Mouse (Mus musculus): ENCODE measurements around the gene Dnttip1. TPM values are rescaled to one million over a fixed set of nuclear protein-coding genes. Genes with fewer than 3 reads are reported as not detected.

The Dnttip1 gene
- polyA plus RNA-seq, 1 experiment from 2014 or later: 54.6 TPM

GRCm38 (mm10) chr2:164758692-164759091 is 12.9 kb downstream of the Dnttip1 start:
- H3K36me3 ChIP-seq: peaks cover 92% of the 10 kb centered on the region
- H3K9ac ChIP-seq: no peak overlapping the region
- no peak overlapping the region for H3K4me2 ChIP-seq

DNA sequence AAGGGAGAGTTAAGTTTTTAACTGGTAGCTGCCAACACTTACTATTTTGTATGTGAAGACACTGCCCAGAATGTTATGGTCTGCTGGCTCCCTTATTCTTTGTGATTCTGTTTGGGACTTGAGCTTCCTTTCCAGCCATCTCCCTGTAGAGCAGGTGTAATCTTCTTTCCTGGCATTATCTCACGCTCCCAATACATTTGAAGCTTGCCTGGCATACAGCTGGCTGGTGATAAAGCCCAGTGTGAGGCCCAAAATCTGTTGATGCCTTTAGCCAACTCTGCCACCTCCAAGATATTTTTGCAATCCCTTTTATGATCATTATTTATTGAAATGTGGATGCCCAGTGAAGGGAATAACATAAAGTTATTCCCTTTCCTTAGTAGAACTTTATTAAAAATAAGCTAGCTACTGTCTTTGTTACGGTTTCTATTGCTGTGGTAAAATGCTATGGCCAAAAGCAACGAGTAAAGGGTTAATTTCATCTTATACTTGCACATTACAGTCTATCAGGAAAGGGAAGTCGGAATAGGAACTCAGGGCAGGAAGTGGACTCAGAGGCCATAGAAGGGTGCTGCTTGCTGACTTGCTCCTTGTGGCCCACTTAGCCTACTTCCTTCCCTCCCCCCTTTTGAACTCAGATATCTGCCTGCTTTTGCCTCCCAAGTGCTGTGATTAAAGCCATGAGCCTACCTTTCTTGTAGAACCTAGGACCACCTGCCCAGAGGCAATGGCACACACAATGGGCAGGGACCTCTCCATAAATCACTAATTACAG is 14.5 kb downstream of the Dnttip1 start:
- no peaks in the 10 kb centered on the region for H3K9me3 ChIP-seq
- WGBS: 91% methylated on average over 4 of the region's 4 CpGs
- peaks cover 81% of the 10 kb centered on the region for H3K36me3 ChIP-seq
- no peak for ATAC-seq (ENCODE audit: low FRiP score, low read depth)
- H3K4me2 ChIP-seq: no peak overlapping the region
- H3K27ac ChIP-seq (replicated peaks): no peak overlapping the region
- H3K27me3 ChIP-seq: no peaks in the 10 kb centered on the region
- no peaks in the 10 kb centered on the region for H3K4me1 ChIP-seq (replicated peaks)
- no peak overlapping the region for H3K4me3 ChIP-seq
- H3K9ac ChIP-seq: no peak overlapping the region

More at GRCm38 (mm10) chr2:164758692-164759091, 12.9 kb downstream of the Dnttip1 start:
- H3K27me3 ChIP-seq: no peaks in the 10 kb centered on the region
- no peaks in the 10 kb centered on the region for H3K4me1 ChIP-seq (replicated peaks)
- ATAC-seq (ENCODE audit: low FRiP score, low read depth): no peak
- WGBS: 80% methylated on average over 1 of the region's 1 CpGs
- no peak overlapping the region for H3K27ac ChIP-seq (replicated peaks)
- H3K9me3 ChIP-seq: no peaks in the 10 kb centered on the region
- H3K4me3 ChIP-seq: no peak overlapping the region

- no peaks in the 10 kb centered on the region for H3K4me1 ChIP-seq (replicated peaks)
- no peak overlapping the region for H3K9ac ChIP-seq
- ATAC-seq (ENCODE audit: low FRiP score, low read depth): no peak
- no peak overlapping the region for H3K4me2 ChIP-seq
- no peak overlapping the region for H3K27ac ChIP-seq (replicated peaks)
- peaks cover 83% of the 10 kb centered on the region for H3K36me3 ChIP-seq
- no peaks in the 10 kb centered on the region for H3K27me3 ChIP-seq
- H3K4me3 ChIP-seq: no peak overlapping the region
- H3K9me3 ChIP-seq: no peaks in the 10 kb centered on the region
- WGBS: 90% methylated on average over 2 of the region's 2 CpGs
These were observed 15.7 kb downstream of the Dnttip1 start for GRCm38 (mm10) chr2:164761502-164761901.

DNA sequence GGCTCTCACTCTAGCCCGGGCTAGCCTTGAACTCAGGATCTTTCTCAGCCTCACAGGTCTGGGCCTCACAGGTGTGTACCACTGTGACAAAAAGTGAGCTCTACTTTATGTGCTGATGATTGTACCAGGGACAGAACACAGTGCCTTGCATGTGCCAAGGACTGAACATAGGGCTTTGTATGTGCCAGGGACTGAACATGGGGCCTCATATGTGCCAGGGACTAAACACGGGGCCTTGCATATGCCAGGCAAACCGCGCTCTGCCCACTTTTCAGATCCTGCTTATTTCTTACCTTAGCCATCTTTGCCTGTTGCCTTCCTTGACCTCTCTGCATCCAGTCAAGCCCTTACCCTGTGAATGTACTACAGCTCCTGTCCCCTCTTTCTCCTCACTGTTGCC is 16.2 kb downstream of the Dnttip1 start:
- 95% methylated on average over 4 of the region's 4 CpGs for WGBS

GRCm38 (mm10) chr2:164762593-164762992 is 16.8 kb downstream of the Dnttip1 start:
- Histone ChIP-seq H3K36me3 (peaks cover 81% of the 10 kb centered on the region), H3K27me3 (no peaks in the 10 kb centered on the region), H3K4me2 (no peak overlapping the region), H3K27ac (replicated peaks) (no peak overlapping the region), H3K9me3 (no peaks in the 10 kb centered on the region), H3K4me3 (no peak overlapping the region), H3K4me1 (replicated peaks) (no peaks in the 10 kb centered on the region), H3K9ac (no peak overlapping the region)
- no peak for ATAC-seq (ENCODE audit: low FRiP score, low read depth)
- WGBS: 90% methylated on average over 7 of the region's 7 CpGs

More for the DNA sequence above, 16.2 kb downstream of the Dnttip1 start:
- no peak for ATAC-seq (ENCODE audit: low FRiP score, low read depth)
- Histone ChIP-seq H3K27ac (replicated peaks) (no peak overlapping the region), H3K4me3 (no peak overlapping the region), H3K9ac (no peak overlapping the region), H3K4me2 (no peak overlapping the region), H3K27me3 (no peaks in the 10 kb centered on the region), H3K36me3 (peaks cover 81% of the 10 kb centered on the region), H3K4me1 (replicated peaks) (no peaks in the 10 kb centered on the region), H3K9me3 (no peaks in the 10 kb centered on the region)

DNA sequence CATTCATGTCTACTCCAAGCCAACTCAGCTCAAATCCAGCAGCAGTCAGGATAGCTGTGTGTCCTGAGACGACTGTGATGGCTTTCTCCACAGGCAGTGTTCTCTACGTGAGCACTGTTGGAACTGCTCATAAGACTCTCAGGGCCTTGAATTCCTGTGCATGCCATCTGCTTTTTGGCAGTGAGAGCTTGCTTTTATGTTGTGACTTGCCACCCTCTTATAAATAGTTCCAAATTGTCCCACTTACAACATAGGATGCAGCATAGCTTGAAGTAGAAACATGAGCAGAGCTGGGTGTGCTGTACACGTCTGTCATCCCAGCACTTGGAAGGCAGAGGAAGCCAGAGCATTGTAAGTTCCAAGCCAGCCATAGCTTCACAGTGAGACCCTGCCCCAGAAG is 20.1 kb downstream of the Dnttip1 start:
- no peak overlapping the region for H3K9ac ChIP-seq
- no peak overlapping the region for H3K27ac ChIP-seq (replicated peaks)
- H3K27me3 ChIP-seq: no peaks in the 10 kb centered on the region
- H3K4me1 ChIP-seq (replicated peaks): peaks cover 10% of the 10 kb centered on the region
- H3K9me3 ChIP-seq: no peaks in the 10 kb centered on the region
- H3K4me2 ChIP-seq: no peak overlapping the region
- peaks cover 54% of the 10 kb centered on the region for H3K36me3 ChIP-seq
- H3K4me3 ChIP-seq: no peak overlapping the region
- 75% methylated on average over 3 of the region's 3 CpGs for WGBS
- ATAC-seq (ENCODE audit: low FRiP score, low read depth): no peak

GRCm38 (mm10) chr2:164767812-164768540 is 22.2 kb downstream of the Dnttip1 start:
- Histone ChIP-seq H3K4me1 (replicated peaks) (peaks cover 10% of the 10 kb centered on the region), H3K9ac (no peak overlapping the region), H3K36me3 (peaks cover 34% of the 10 kb centered on the region), H3K27me3 (no peaks in the 10 kb centered on the region), H3K27ac (replicated peaks) (no peak overlapping the region), H3K9me3 (no peaks in the 10 kb centered on the region), H3K4me2 (no peak overlapping the region), H3K4me3 (no peak overlapping the region)
- 94% methylated on average over 15 of the region's 15 CpGs for WGBS
- ATAC-seq (ENCODE audit: low FRiP score, low read depth): no peak

DNA sequence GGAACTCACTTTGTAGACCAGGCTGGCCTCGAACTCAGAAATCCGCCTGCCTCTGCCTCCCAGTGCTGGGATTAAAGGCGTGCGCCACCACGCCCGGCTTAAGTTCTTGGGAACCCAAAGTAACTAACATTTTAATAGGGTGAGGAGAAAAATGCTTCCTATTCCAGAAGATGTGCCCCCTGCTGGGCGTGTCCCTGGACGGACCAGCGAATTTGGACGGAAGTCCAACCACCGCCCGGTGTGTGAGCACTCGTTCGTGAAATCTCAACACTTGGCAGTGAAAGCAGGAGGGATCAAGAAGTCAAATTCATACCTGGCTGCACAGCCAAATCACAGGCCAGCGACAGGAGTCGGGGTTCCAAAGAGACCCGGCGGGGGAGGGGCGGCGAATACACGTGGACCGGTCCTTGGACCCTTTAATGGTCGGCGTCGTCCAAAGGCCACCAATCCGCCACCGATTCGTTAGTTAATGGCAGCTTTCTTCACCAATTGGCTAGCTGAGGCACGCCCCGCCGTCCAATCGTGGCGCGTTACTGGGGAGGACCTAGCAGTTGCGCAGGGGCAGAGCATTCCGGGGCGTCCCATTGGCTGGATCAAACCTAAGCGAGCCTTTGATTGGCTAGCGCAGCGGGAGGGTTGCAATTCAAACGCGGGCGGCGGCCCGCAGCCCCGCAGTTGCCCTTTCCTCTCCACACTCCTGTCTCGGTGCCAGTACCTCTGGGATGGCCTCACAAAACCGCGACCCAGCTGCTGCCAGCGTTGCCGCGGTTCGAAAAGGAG is 23.7 kb downstream of the Dnttip1 start, which contains the start of gene Ube2c:
Gene Ube2c (plus strand): TSS at position 641 of the 780 bp plus-strand sequence.
- peak; percentile 100 for ATAC-seq (ENCODE audit: low FRiP score, low read depth)
- H3K27me3 ChIP-seq: no peaks in the 10 kb centered on the region
- peak within 1 kb of the TSS; percentile 97 for H3K4me2 ChIP-seq
- H3K4me1 ChIP-seq (replicated peaks): peaks cover 10% of the 10 kb centered on the region
- H3K9me3 ChIP-seq: no peaks in the 10 kb centered on the region
- peak within 1 kb of the TSS; percentile 51 for H3K9ac ChIP-seq
- peak within 1 kb of the TSS; percentile 38; the same call in 1 of the 2 replicates for H3K27ac ChIP-seq (replicated peaks)
- 3% methylated on average over 53 of the region's 53 CpGs for WGBS
- peak within 1 kb of the TSS; percentile 74 for H3K4me3 ChIP-seq
- peaks cover 28% of the 10 kb centered on the region for H3K36me3 ChIP-seq

DNA sequence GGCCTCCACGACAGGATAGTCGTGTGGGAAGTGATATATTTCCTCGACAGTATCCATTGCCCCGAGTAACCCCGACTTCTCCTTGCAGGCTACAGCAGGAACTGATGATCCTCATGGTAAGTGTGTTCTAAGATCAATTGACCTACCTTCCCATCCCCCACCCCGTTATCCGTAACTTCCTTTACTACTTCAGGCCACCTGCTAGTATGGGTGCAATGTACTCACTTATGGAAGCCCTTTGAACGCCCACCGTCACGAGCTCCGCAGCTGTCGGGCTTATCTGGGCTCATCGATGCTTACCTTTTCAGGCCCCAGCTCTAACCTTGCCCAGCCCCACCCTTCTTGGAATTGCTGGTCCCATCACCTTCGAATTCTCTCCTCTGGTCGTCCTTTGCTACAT is 24.5 kb downstream of the Dnttip1 start:
- no peaks in the 10 kb centered on the region for H3K27me3 ChIP-seq
- WGBS: 4% methylated on average over 15 of the region's 15 CpGs
- no peak for ATAC-seq (ENCODE audit: low FRiP score, low read depth)
- peaks cover 10% of the 10 kb centered on the region for H3K4me1 ChIP-seq (replicated peaks)
- peak overlapping the region; percentile 51; the same call in 1 of the 2 replicates for H3K9ac ChIP-seq
- peak overlapping the region; percentile 74 for H3K4me3 ChIP-seq
- H3K9me3 ChIP-seq: no peaks in the 10 kb centered on the region
- no peak overlapping the region for H3K27ac ChIP-seq (replicated peaks)
- H3K4me2 ChIP-seq: peak overlapping the region; percentile 97
- peaks cover 23% of the 10 kb centered on the region for H3K36me3 ChIP-seq

- peak overlapping the region; percentile 97 for H3K4me2 ChIP-seq
- ATAC-seq (ENCODE audit: low FRiP score, low read depth): no peak
- no peaks in the 10 kb centered on the region for H3K27me3 ChIP-seq
- H3K36me3 ChIP-seq: peaks cover 16% of the 10 kb centered on the region
- no peak overlapping the region for H3K27ac ChIP-seq (replicated peaks)
- no peak overlapping the region for H3K9ac ChIP-seq
- H3K9me3 ChIP-seq: no peaks in the 10 kb centered on the region
- peaks cover 10% of the 10 kb centered on the region for H3K4me1 ChIP-seq (replicated peaks)
- WGBS: 83% methylated on average over 8 of the region's 8 CpGs
- peak overlapping the region; percentile 74; the same call in 1 of the 2 replicates for H3K4me3 ChIP-seq
These were observed 25.3 kb downstream of the Dnttip1 start for GRCm38 (mm10) chr2:164771123-164771522.

- Histone ChIP-seq H3K27me3 (no peaks in the 10 kb centered on the region), H3K36me3 (no peaks in the 10 kb centered on the region), H3K4me1 (replicated peaks) (peaks cover 10% of the 10 kb centered on the region), H3K27ac (replicated peaks) (no peak overlapping the region), H3K4me2 (no peak overlapping the region), H3K4me3 (no peak overlapping the region), H3K9me3 (no peaks in the 10 kb centered on the region), H3K9ac (no peak overlapping the region)
- WGBS: 79% methylated on average over 14 of the region's 14 CpGs
- no peak for ATAC-seq (ENCODE audit: low FRiP score, low read depth)
These were observed 27.6 kb downstream of the Dnttip1 start for GRCm38 (mm10) chr2:164773229-164773988.
